Mouse (Mus musculus): ENCODE measurements around the gene Cage1.

- TF ChIP-seq CTCF (IDR thresholded peaks at IDR 0.05; ENCODE audit: low read depth, low read length) (no peak), POLR2A (IDR thresholded peaks at IDR 0.05; ENCODE audit: extremely low read depth, insufficient read depth, low read length) (no peak)
Measured at GRCm38 (mm10) chr13:37966256-37967051, 70.4 kb downstream of the Cage1 start.

All from liver, adult 2 months (tissue).